Comparison of ENCODE assay signal across 8 mouse cellular contexts in the genomic region with DNA sequence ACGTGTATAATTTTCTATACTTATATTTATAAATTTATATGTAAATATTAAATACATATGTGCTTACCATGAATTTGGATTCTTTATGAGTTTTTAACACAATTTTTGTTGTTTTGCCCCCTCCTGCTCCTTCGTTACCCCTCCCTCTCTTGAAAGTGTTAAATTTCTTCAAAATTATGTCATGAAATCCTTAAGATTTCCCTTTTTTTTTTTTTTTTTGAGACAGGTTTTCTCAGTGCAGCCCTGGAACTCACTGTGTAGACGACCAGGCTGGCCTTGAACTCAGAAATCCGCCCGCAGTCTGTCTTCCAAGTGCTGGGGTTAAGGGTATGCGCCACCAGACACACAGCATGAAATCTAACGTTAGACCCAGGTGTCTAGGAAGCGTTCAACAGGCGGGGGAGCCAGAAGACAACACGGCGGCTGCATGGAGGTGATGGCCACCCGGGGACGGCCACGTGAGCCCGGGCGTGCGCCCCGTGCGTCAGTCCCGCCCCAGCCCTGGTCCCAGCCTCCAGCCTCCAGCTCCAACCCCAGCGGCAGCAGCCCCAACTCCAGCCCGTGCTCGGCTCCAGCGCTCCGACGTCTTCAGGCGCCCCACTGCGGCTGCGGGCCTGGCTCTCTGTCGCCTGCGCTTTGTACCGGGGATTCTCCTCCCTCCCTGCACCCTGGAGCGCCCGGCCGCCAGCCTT. TPM values are rescaled to one million over a fixed set of nuclear protein-coding genes. Genes with fewer than 3 reads are reported as not detected.
DNase-seq lines count a peak whose midpoint lies in the region; ATAC-seq and TF ChIP-seq lines count a peak whose summit lies in the region.

A gene (plus strand): TSS at position 487 of the 692 bp plus-strand sequence.

- H3K27ac ChIP-seq in ES-E14 (ENCODE audit: insufficient read depth, low read depth, low read length, poor library complexity, severe bottlenecking): no peak within 1 kb of the TSS
- peak within 1 kb of the TSS; percentile 84 for H3K27ac ChIP-seq in forebrain, embryonic 11.5 days (ENCODE audit: low read depth, low read length)
- peak within 1 kb of the TSS; percentile 97 for H3K27ac ChIP-seq in heart, embryonic 15.5 days
- peak within 1 kb of the TSS; percentile 97 for H3K27ac ChIP-seq in liver, embryonic 15.5 days (replicated peaks)
- peak within 1 kb of the TSS; percentile 84 for H3K27ac ChIP-seq in neural tube, embryonic 13.5 days (replicated peaks)

- peaks cover 5% of the 10 kb centered on the region; the same call in 1 of the 2 replicates for H3K27me3 ChIP-seq in forebrain, embryonic 11.5 days (ENCODE audit: control insufficient read depth, insufficient read depth, low read length)
- no peaks in the 10 kb centered on the region for H3K27me3 ChIP-seq in heart, embryonic 15.5 days
- H3K27me3 ChIP-seq in liver, embryonic 15.5 days: no peaks in the 10 kb centered on the region
- peaks cover 8% of the 10 kb centered on the region for H3K27me3 ChIP-seq in neural tube, embryonic 13.5 days

- peak within 1 kb of the TSS; percentile 88 for H3K4me2 ChIP-seq in forebrain, embryonic 11.5 days (ENCODE audit: low read depth, low read length, severe bottlenecking)
- peak within 1 kb of the TSS; percentile 87 for H3K4me2 ChIP-seq in heart, embryonic 15.5 days
- H3K4me2 ChIP-seq in liver, embryonic 15.5 days: peak within 1 kb of the TSS; percentile 82
- H3K4me2 ChIP-seq in neural tube, embryonic 13.5 days: peak within 1 kb of the TSS; percentile 60

- H3K36me3 ChIP-seq in ES-E14 (ENCODE audit: control insufficient read depth, insufficient read depth, low read length, poor library complexity, severe bottlenecking): no peaks in the 10 kb centered on the region
- no peaks in the 10 kb centered on the region for H3K36me3 ChIP-seq in forebrain, embryonic 11.5 days (ENCODE audit: control insufficient read depth, insufficient read depth, low read length)
- no peaks in the 10 kb centered on the region for H3K36me3 ChIP-seq in heart, embryonic 15.5 days
- H3K36me3 ChIP-seq in liver, embryonic 15.5 days (replicated peaks): peaks cover 28% of the 10 kb centered on the region
- no peaks in the 10 kb centered on the region for H3K36me3 ChIP-seq in neural tube, embryonic 13.5 days

- peak within 1 kb of the TSS; percentile 74 to 79 for H3K4me3 ChIP-seq in ES-E14 (ENCODE audit: insufficient read depth in 1 of 2, low read depth in 1 of 2, low read length in 2 of 2, poor library complexity in 1 of 2, severe bottlenecking in 1 of 2)
- H3K4me3 ChIP-seq in forebrain, embryonic 11.5 days (ENCODE audit: low read depth, low read length): peak within 1 kb of the TSS; percentile 64
- peak within 1 kb of the TSS; percentile 78 for H3K4me3 ChIP-seq in heart, embryonic 15.5 days
- H3K4me3 ChIP-seq in liver, embryonic 15.5 days (replicated peaks): peak within 1 kb of the TSS; percentile 86
- H3K4me3 ChIP-seq in neural tube, embryonic 13.5 days: peak within 1 kb of the TSS; percentile 51

- H3K9me3 ChIP-seq in ES-E14 (ENCODE audit: control insufficient read depth, insufficient read depth, low read depth, low read length): no peaks in the 10 kb centered on the region
- no peaks in the 10 kb centered on the region for H3K9me3 ChIP-seq in forebrain, embryonic 11.5 days (ENCODE audit: control insufficient read depth, low read length)
- H3K9me3 ChIP-seq in heart, embryonic 15.5 days (replicated peaks): no peaks in the 10 kb centered on the region
- no peaks in the 10 kb centered on the region for H3K9me3 ChIP-seq in liver, embryonic 15.5 days (replicated peaks)
- no peaks in the 10 kb centered on the region for H3K9me3 ChIP-seq in neural tube, embryonic 13.5 days

- peak; percentile 68 for DNase-seq in ES-E14 (ENCODE audit: low read depth, low spot score)
- peak; percentile 94 for DNase-seq in c-Kit-positive CD71-positive TER-119-negative erythroid progenitor cells, embryonic 14.5 days (ENCODE audit: low read depth)
- DNase-seq in forebrain, embryonic 11.5 days (ENCODE audit: low spot score): peak; percentile 94
- peak; percentile 83 to 94 for DNase-seq in kidney, postnatal 25 days
- peak; percentile 86 for DNase-seq in testis, postnatal 14 days (ENCODE audit: low spot score)

- H3K4me1 ChIP-seq in ES-E14 (ENCODE audit: control insufficient read depth in 2 of 2, insufficient read depth in 2 of 2, low read length in 2 of 2, poor library complexity in 1 of 2): peaks cover 6 to 8% of the 10 kb centered on the region in 2 experiments; a peak in 3 of 4 replicates
- H3K4me1 ChIP-seq in forebrain, embryonic 11.5 days (replicated peaks; ENCODE audit: control insufficient read depth, insufficient read depth, low read length): peaks cover 11% of the 10 kb centered on the region; the same call in 1 of the 2 replicates
- H3K4me1 ChIP-seq in heart, embryonic 15.5 days (replicated peaks): peaks cover 17% of the 10 kb centered on the region
- peaks cover 55% of the 10 kb centered on the region for H3K4me1 ChIP-seq in liver, embryonic 15.5 days (replicated peaks)
- peaks cover 22% of the 10 kb centered on the region for H3K4me1 ChIP-seq in neural tube, embryonic 13.5 days (replicated peaks)

- ATAC-seq in forebrain, embryonic 11.5 days (replicated peaks; ENCODE audit: low FRiP score): peak; percentile 94
- ATAC-seq in heart, embryonic 15.5 days (replicated peaks; ENCODE audit: insufficient number of reproducible peaks, insufficient read depth, low FRiP score, low read depth): peak; percentile 94
- ATAC-seq in liver, embryonic 15.5 days (ENCODE audit: insufficient read depth): peak; percentile 95
- peak; percentile 94 for ATAC-seq in neural tube, embryonic 13.5 days (ENCODE audit: low read depth)

- WGBS in forebrain, embryonic 11.5 days: 3% methylated on average over 35 of the region's 35 CpGs
- WGBS in heart, embryonic 15.5 days: 3% methylated on average over 35 of the region's 35 CpGs
- WGBS in liver, embryonic 15.5 days (ENCODE audit: insufficient replicate concordance): 3% methylated on average over 34 of the region's 35 CpGs
- WGBS in neural tube, embryonic 13.5 days: 3% methylated on average over 35 of the region's 35 CpGs

- in situ Hi-C loops in ES-E14 (cut with MboI; ENCODE audit: low sequenced_read_pairs in 2 of 2, unreplicated experiment in 2 of 2): loop anchor here (5.0 to 10.0 kb wide), 2 partner anchors 70 to 72 kb away; a partner anchor contains a TSS

- peak within 1 kb of the TSS; percentile 66 for H3K9ac ChIP-seq in ES-E14 (ENCODE audit: insufficient read depth, low read depth, low read length, poor library complexity, severe bottlenecking)
- H3K9ac ChIP-seq in forebrain, embryonic 11.5 days (ENCODE audit: low read length): peak within 1 kb of the TSS; percentile 78
- H3K9ac ChIP-seq in heart, embryonic 15.5 days: peak within 1 kb of the TSS; percentile 88
- peak within 1 kb of the TSS; percentile 95 for H3K9ac ChIP-seq in liver, embryonic 15.5 days
- H3K9ac ChIP-seq in neural tube, embryonic 13.5 days: peak within 1 kb of the TSS; percentile 76

TF ChIP-seq in ES-E14, 5 proteins besides CTCF, POLR2A, EP300 and RAD21:
- peak; percentile 70 for TF ChIP-seq ZNF384 (IDR thresholded peaks at IDR 0.05; ENCODE audit: low read depth, low read length)
- no peak for TF ChIP-seq CHD2 (IDR thresholded peaks at IDR 0.05; ENCODE audit: low read depth, low read length)
- TF ChIP-seq ZC3H11A (IDR thresholded peaks at IDR 0.05; ENCODE audit: borderline replicate concordance, low read depth, low read length): no peak
- TF ChIP-seq HCFC1 (IDR thresholded peaks at IDR 0.05; ENCODE audit: borderline replicate concordance, insufficient read depth, low read length): no peak
- TF ChIP-seq MAFK (IDR thresholded peaks at IDR 0.05; ENCODE audit: insufficient read depth, low read depth, low read length): no peak

RNA-seq across cellular contexts. Expression of the gene that starts here (rescaled TPM):
- total RNA-seq in ES-E14 (2012; rRNA removed): 13.6 and 32.9 TPM in 2 replicates
- polyA plus RNA-seq in forebrain, embryonic 11.5 days (2014; fragmentation: Nextera tagmentation; extraction: Ambion mirVana): 10.0 and 12.7 TPM in 2 replicates
- polyA plus RNA-seq in heart, embryonic 15.5 days (2015; fragmentation: Nextera tagmentation; extraction: Ambion mirVana): 31.5 and 42.8 TPM in 2 replicates
- polyA plus RNA-seq in liver, embryonic 15.5 days (2015; fragmentation: Nextera tagmentation; extraction: Ambion mirVana): 42.8 and 50.4 TPM in 2 replicates
- 29.2 and 34.1 TPM in 2 replicates for polyA plus RNA-seq in neural tube, embryonic 13.5 days (2015; fragmentation: Nextera tagmentation; extraction: Ambion mirVana)
